Mouse (Mus musculus) hindbrain, embryonic 13.5 days (tissue): ENCODE measurements around the gene Tmem120b. TPM values are rescaled to one million over a fixed set of nuclear protein-coding genes. Genes with fewer than 3 reads are reported as not detected.
A peak's percentile ranks its signal among the peaks of the same experiment; 100 is the strongest.
"Not testable (repeated sequence)": the region's sequence is repeated elsewhere in the genome, so short reads cannot be mapped to it uniquely, and the experiment has no call there.

Experiments used
- ATAC-seq: fragments of 200-750 bp; cut with Nextera tagmentation; 2 replicates; pipeline ENCODE4 v1.8.0; 2017; ENCODE audit warnings: moderate TSS enrichment; ENCODE audit not compliant: low FRiP score
- H3K27ac ChIP-seq: fragments of 300-500 bp; sonication (generic); 2 replicates; pipeline ENCODE4 v1.5.1; 2015; ENCODE audit warnings: inconsistent platforms, mild to moderate bottlenecking, moderate library complexity
- H3K27me3 ChIP-seq: fragments of 300-500 bp; sonication (generic); 2 replicates; pipeline ENCODE4 v1.6.1; 2015; ENCODE audit warnings: mild to moderate bottlenecking, inconsistent platforms
- H3K36me3 ChIP-seq: fragments of 300-500 bp; sonication (generic); 2 replicates; pipeline ENCODE4 v1.6.1; 2015; ENCODE audit warnings: mild to moderate bottlenecking, inconsistent platforms
- H3K4me1 ChIP-seq: fragments of 300-500 bp; sonication (generic); replicated peaks from 2 replicates; pipeline ENCODE4 v1.6.1; 2015; ENCODE audit warnings: inconsistent platforms
- H3K4me2 ChIP-seq: fragments of 300-500 bp; sonication (generic); 2 replicates; pipeline ENCODE4 v1.6.1; 2015; ENCODE audit warnings: inconsistent platforms, mild to moderate bottlenecking, moderate library complexity
- H3K4me3 ChIP-seq: fragments of 300-500 bp; sonication (generic); 2 replicates; pipeline ENCODE4 v1.5.1; 2015; ENCODE audit warnings: mild to moderate bottlenecking, inconsistent platforms
- H3K9ac ChIP-seq: fragments of 300-500 bp; sonication (generic); 2 replicates; pipeline ENCODE4 v1.6.1; 2015; ENCODE audit warnings: mild to moderate bottlenecking, inconsistent platforms
- H3K9me3 ChIP-seq: fragments of 300-500 bp; sonication (generic); 2 replicates; pipeline ENCODE4 v1.6.1; 2016; ENCODE audit warnings: inconsistent platforms
- whole genome bisulfite sequencing: fragments of 180-500 bp; shearing (Covaris S2); methylation state at CpG from one replicate; pipeline ENCODE4 v1.1.7; 2015; 5-methylcytosine and 5-hydroxymethylcytosine counted together
- polyA plus RNA-seq: library from polyadenylated mRNA; unstranded; fragments of >200 nt; fragmentation: Nextera tagmentation; extraction: Ambion mirVana; gene quantifications from 2 replicates; pipeline ENCODE4 v1.2.1, GENCODE M21; 2015

The Tmem120b gene
- polyA plus RNA-seq, 1 experiment from 2014 or later: 18.0 TPM

- peak overlapping the region; percentile 50 for H3K4me2 ChIP-seq
- H3K9me3 ChIP-seq: no peaks in the 10 kb centered on the region
- no peaks in the 10 kb centered on the region for H3K27me3 ChIP-seq
- H3K9ac ChIP-seq: peak overlapping the region; percentile 58
- H3K4me3 ChIP-seq: peak overlapping the region; percentile 40
- peaks cover 7% of the 10 kb centered on the region; the same call in 1 of the 2 replicates for H3K4me1 ChIP-seq
- peak; percentile 92 for ATAC-seq
- 8% methylated on average over 48 of the region's 48 CpGs for WGBS
- peak overlapping the region; percentile 66 for H3K27ac ChIP-seq
- no peaks in the 10 kb centered on the region for H3K36me3 ChIP-seq
Measured at GRCm38 (mm10) chr5:123057366-123058250, 10.6 kb upstream of the Tmem120b start.

GRCm38 (mm10) chr5:123058251-123059102 is 9.7 kb upstream of the Tmem120b start:
- peaks cover 7% of the 10 kb centered on the region; the same call in 1 of the 2 replicates for H3K4me1 ChIP-seq
- no peaks in the 10 kb centered on the region for H3K9me3 ChIP-seq
- H3K36me3 ChIP-seq: no peaks in the 10 kb centered on the region
- H3K4me3 ChIP-seq: peak overlapping the region; percentile 40
- peak overlapping the region; percentile 50 for H3K4me2 ChIP-seq
- WGBS: 47% methylated on average over 16 of the region's 16 CpGs
- H3K9ac ChIP-seq: peak overlapping the region; percentile 58
- peak overlapping the region; percentile 44 for H3K27ac ChIP-seq
- H3K27me3 ChIP-seq: no peaks in the 10 kb centered on the region
- no peak; the same call in 1 of the 2 replicates for ATAC-seq

- H3K27ac ChIP-seq: no peak overlapping the region
- H3K4me2 ChIP-seq: no peak overlapping the region
- no peaks in the 10 kb centered on the region for H3K27me3 ChIP-seq
- H3K9ac ChIP-seq: no peak overlapping the region
- H3K4me3 ChIP-seq: no peak overlapping the region
- 47% methylated on average over 14 of the region's 14 CpGs for WGBS
- H3K9me3 ChIP-seq: no peaks in the 10 kb centered on the region
- H3K4me1 ChIP-seq: peaks cover 7% of the 10 kb centered on the region; the same call in 1 of the 2 replicates
- no peak for ATAC-seq
- H3K36me3 ChIP-seq: no peaks in the 10 kb centered on the region
Measured at GRCm38 (mm10) chr5:123059757-123060520, 8.3 kb upstream of the Tmem120b start.

- no peaks in the 10 kb centered on the region for H3K36me3 ChIP-seq
- ATAC-seq: no peak
- H3K4me1 ChIP-seq: peaks cover 7% of the 10 kb centered on the region; the same call in 1 of the 2 replicates
- no peak overlapping the region for H3K9ac ChIP-seq
- 87% methylated on average over 9 of the region's 9 CpGs for WGBS
- H3K27ac ChIP-seq: no peak overlapping the region
- H3K4me2 ChIP-seq: no peak overlapping the region
- no peaks in the 10 kb centered on the region for H3K9me3 ChIP-seq
- H3K27me3 ChIP-seq: no peaks in the 10 kb centered on the region
- no peak overlapping the region for H3K4me3 ChIP-seq
Measured at GRCm38 (mm10) chr5:123060706-123061401, 7.4 kb upstream of the Tmem120b start.

- not testable (repeated sequence) for H3K4me2 ChIP-seq, H3K9ac ChIP-seq, H3K36me3 ChIP-seq, H3K4me1 ChIP-seq, H3K27ac ChIP-seq, ATAC-seq, H3K27me3 ChIP-seq, H3K9me3 ChIP-seq, H3K4me3 ChIP-seq
- 80% methylated on average over 6 of the region's 6 CpGs for WGBS
Measured at GRCm38 (mm10) chr5:123061402-123061749, 6.8 kb upstream of the Tmem120b start.

- peaks cover 7% of the 10 kb centered on the region; the same call in 1 of the 2 replicates for H3K4me1 ChIP-seq
- no peaks in the 10 kb centered on the region for H3K9me3 ChIP-seq
- H3K27me3 ChIP-seq: no peaks in the 10 kb centered on the region
- no peak overlapping the region for H3K27ac ChIP-seq
- no peak overlapping the region for H3K4me2 ChIP-seq
- H3K4me3 ChIP-seq: no peak overlapping the region
- WGBS: 97% methylated on average over 3 of the region's 3 CpGs
- H3K36me3 ChIP-seq: no peaks in the 10 kb centered on the region
- H3K9ac ChIP-seq: no peak overlapping the region
- no peak for ATAC-seq
Measured at GRCm38 (mm10) chr5:123063141-123063540, 5.1 kb upstream of the Tmem120b start.

- no peak overlapping the region for H3K27ac ChIP-seq
- no peaks in the 10 kb centered on the region for H3K36me3 ChIP-seq
- ATAC-seq: no peak
- no peak overlapping the region for H3K9ac ChIP-seq
- 34% methylated on average over 6 of the region's 6 CpGs for WGBS
- H3K4me1 ChIP-seq: no peaks in the 10 kb centered on the region
- H3K27me3 ChIP-seq: no peaks in the 10 kb centered on the region
- H3K4me2 ChIP-seq: no peak overlapping the region
- H3K4me3 ChIP-seq: no peak overlapping the region
- no peaks in the 10 kb centered on the region for H3K9me3 ChIP-seq
Measured at GRCm38 (mm10) chr5:123064207-123064606, 4.0 kb upstream of the Tmem120b start.

GRCm38 (mm10) chr5:123067395-123067995 is 720 bp upstream of the Tmem120b start:
- Histone ChIP-seq H3K9ac (no peak overlapping the region), H3K9me3 (0 out of 2 replicates have a peak, but pooled peaks cover 2% of the 10 kb centered on the region), H3K4me3 (no peak overlapping the region), H3K27me3 (no peaks in the 10 kb centered on the region), H3K36me3 (no peaks in the 10 kb centered on the region), H3K27ac (no peak overlapping the region), H3K4me2 (no peak overlapping the region), H3K4me1 (no peaks in the 10 kb centered on the region)
- no peak; the same call in 1 of the 2 replicates for ATAC-seq
- WGBS: 33% methylated on average over 6 of the region's 6 CpGs

- Histone ChIP-seq H3K4me2 (no peak overlapping the region), H3K27me3 (no peaks in the 10 kb centered on the region), H3K4me1 (no peaks in the 10 kb centered on the region), H3K9ac (no peak overlapping the region), H3K9me3 (0 out of 2 replicates have a peak, but pooled peaks cover 2% of the 10 kb centered on the region), H3K27ac (no peak overlapping the region), H3K4me3 (no peak overlapping the region), H3K36me3 (no peaks in the 10 kb centered on the region)
- 91% methylated on average over 2 of the region's 2 CpGs for WGBS
- no peak for ATAC-seq
Measured at GRCm38 (mm10) chr5:123068714-123069113, 499 bp downstream of the Tmem120b start.

GRCm38 (mm10) chr5:123075576-123076418 is 7.6 kb downstream of the Tmem120b start:
- Histone ChIP-seq H3K4me3 (peak overlapping the region; percentile 77), H3K27me3 (0 out of 2 replicates have a peak, but pooled peaks cover 3% of the 10 kb centered on the region), H3K27ac (peak overlapping the region; percentile 83), H3K9me3 (0 out of 2 replicates have a peak, but pooled peaks cover 1% of the 10 kb centered on the region), H3K4me1 (peaks cover 33% of the 10 kb centered on the region), H3K4me2 (peak overlapping the region; percentile 91), H3K9ac (peak overlapping the region; percentile 85), H3K36me3 (no peaks in the 10 kb centered on the region)
- WGBS: 9% methylated on average over 44 of the region's 45 CpGs
- peak; percentile 94 for ATAC-seq
